Mouse (Mus musculus): ENCODE measurements around the gene Crcp. TPM values are rescaled to one million over a fixed set of nuclear protein-coding genes. Genes with fewer than 3 reads are reported as not detected.

Gene Crcp
- polyA plus RNA-seq, 1 experiment from 2014 or later, result 45.6 TPM

DNA sequence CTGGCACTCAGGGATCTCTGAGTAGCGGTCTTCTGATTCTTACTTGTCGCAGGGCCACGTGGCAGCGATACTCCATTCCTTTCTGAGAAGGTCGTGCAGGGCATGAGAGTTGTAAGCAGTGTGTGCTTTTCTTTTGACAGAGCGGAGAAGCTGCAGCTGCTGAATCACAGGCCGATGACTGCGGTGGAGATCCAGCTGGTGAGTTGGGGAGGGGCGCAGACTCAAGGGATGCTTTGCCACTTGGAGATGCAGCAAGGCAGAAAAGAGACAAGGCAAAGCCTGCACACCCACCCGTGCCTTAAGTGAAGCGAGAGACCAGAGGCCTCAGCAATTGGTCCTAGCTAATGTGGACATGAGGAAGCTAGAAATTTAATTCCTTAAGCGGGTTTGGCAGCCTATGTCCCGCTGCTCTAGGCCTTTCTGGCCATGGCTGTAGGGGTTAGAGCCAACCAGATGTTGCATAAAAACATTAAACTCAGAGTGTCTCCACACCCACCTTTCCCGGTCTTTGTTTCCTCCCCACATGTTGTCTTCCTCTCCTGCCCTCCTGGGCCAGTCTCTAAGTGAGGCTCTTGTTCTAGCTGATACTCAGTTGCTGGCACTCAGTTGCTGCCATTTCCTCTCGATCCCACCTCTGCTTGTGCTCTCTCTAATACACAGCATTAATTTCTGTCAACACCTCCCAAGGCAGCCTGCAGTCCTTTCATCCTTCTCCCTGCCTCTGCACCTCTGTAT is 19.9 kb downstream of the Crcp start:
- H3K9ac ChIP-seq, result peak overlapping the region; percentile 15; the same call in 1 of the 2 replicates
- ATAC-seq (ENCODE audit: low FRiP score, low read depth), result no peak
- no peaks in the 10 kb centered on the region for H3K4me1 ChIP-seq
- no peak overlapping the region for H3K4me3 ChIP-seq
- peaks cover 79% of the 10 kb centered on the region for H3K36me3 ChIP-seq
- H3K9me3 ChIP-seq, result no peaks in the 10 kb centered on the region
- no peaks in the 10 kb centered on the region for H3K27me3 ChIP-seq
- WGBS, result 84% methylated on average over 15 of the region's 15 CpGs
- no peak overlapping the region for H3K27ac ChIP-seq
- no peak overlapping the region for H3K4me2 ChIP-seq (replicated peaks)

DNA sequence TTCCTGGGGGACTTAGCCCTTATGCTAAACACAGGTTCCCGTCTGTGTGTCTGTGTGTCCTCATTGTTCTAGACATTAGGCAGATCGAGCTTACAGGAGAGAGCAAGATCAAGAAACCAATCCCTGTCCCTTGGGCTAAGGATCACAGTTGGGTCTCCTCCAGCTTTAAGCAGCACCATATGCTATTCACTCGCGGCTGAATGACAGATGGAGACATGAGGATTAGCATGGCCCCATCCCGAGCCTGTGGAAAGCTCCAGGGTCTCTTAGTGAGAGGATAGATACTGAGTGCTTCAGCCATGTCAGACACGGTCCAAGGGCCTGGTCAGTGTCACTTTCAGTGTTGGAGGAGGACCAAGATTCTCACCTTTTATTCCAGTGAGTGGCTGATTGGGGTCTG is 21.3 kb downstream of the Crcp start:
- Histone ChIP-seq H3K36me3 (peaks cover 77% of the 10 kb centered on the region), H3K27me3 (no peaks in the 10 kb centered on the region), H3K4me3 (no peak overlapping the region), H3K9me3 (no peaks in the 10 kb centered on the region), H3K9ac (no peak overlapping the region), H3K4me2 (replicated peaks) (no peak overlapping the region), H3K4me1 (no peaks in the 10 kb centered on the region), H3K27ac (no peak overlapping the region)
- 80% methylated on average over 6 of the region's 6 CpGs for WGBS
- ATAC-seq (ENCODE audit: low FRiP score, low read depth), result no peak

DNA sequence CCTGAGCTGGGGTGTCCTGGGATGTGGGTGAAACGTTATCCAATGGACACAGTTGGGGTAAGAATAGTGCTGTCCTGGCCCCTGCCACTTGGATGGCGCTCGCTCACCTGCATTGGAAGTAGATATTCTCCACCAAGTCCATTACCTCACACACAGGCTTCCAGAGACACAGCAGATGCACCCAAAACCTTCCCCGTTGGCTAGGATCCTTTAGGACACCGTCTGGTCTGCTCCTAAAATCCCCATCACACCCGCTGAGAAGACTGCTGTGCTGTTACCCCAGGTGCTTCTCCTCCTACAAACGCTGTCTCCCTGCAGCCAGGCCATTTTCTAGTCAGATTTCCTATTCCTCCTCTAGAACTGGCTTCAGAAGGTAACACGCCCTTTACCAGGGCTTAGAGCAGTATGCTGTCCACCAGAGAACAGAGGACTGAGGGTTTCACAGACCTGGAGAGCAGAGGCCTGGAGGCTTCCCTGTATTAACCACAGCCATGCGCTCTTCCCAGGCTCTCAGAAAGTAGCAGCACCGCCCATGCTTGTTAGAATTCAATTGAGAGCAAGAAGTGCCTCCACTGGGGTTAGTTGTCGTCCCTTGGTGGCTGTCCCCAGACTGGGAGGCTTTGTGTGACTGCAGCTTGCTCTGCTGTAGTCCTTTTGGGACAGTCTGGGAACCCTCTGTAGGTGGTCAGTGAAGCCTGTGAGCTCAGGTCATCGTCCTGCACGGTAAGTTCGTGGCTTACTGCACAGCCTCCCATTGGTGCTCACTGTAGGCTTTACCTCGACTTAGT is 22.2 kb downstream of the Crcp start:
- 87% methylated on average over 15 of the region's 15 CpGs for WGBS
- no peak overlapping the region for H3K9ac ChIP-seq
- no peaks in the 10 kb centered on the region for H3K9me3 ChIP-seq
- H3K36me3 ChIP-seq, result peaks cover 69% of the 10 kb centered on the region
- no peak overlapping the region for H3K4me2 ChIP-seq (replicated peaks)
- H3K27me3 ChIP-seq, result no peaks in the 10 kb centered on the region
- no peak overlapping the region for H3K4me3 ChIP-seq
- ATAC-seq (ENCODE audit: low FRiP score, low read depth), result no peak
- no peak overlapping the region for H3K27ac ChIP-seq
- no peaks in the 10 kb centered on the region for H3K4me1 ChIP-seq

DNA sequence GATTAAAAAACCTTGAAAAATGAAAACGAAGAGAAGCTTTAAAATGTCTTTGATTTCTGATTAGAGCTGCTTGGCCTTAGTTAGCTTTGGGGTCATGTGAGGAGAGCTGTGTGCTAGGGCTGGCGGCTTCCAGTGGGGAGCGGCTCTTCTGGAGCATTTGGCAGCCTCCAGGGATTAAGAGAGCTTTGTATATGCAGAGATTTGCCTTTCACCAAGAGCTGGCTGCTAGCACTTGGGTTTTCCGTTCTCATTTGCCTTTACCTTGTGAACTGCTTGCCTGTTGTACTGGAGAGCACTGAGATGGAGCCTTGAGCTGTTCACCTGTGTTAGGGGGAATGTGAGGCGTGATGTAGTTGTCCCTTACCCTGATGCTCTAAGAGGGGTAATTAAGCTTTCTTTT is 23.4 kb downstream of the Crcp start:
- Histone ChIP-seq H3K4me3 (no peak overlapping the region), H3K4me1 (no peaks in the 10 kb centered on the region), H3K36me3 (peaks cover 57% of the 10 kb centered on the region), H3K9me3 (no peaks in the 10 kb centered on the region), H3K27ac (no peak overlapping the region), H3K4me2 (replicated peaks) (no peak overlapping the region), H3K27me3 (no peaks in the 10 kb centered on the region), H3K9ac (peak overlapping the region; percentile 13; the same call in 1 of the 2 replicates)
- no peak for ATAC-seq (ENCODE audit: low FRiP score, low read depth)
- WGBS, result 79% methylated on average over 5 of the region's 5 CpGs

DNA sequence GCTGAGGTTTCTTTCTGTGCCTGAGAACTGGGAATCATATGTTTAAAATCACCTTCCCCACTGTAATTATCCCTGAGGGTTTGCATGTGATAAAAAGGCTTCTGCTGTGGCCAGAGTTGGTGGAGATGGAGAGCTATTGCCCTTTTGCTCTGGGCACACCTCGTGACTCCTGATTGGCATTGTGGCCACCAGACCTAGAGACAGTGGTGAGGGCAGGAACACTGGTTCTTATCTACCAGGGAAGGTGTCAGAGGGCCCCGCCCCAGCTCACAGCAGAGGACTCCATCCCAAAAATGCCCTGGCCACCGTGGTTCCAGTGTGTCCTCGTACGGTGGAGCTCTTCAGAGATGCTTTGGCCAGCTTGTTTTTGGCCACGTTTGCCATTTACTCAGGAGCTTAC is 23.9 kb downstream of the Crcp start:
- H3K4me3 ChIP-seq, result no peak overlapping the region
- 90% methylated on average over 6 of the region's 6 CpGs for WGBS
- no peak overlapping the region for H3K4me2 ChIP-seq (replicated peaks)
- no peaks in the 10 kb centered on the region for H3K27me3 ChIP-seq
- no peak overlapping the region for H3K27ac ChIP-seq
- H3K9me3 ChIP-seq, result no peaks in the 10 kb centered on the region
- H3K9ac ChIP-seq, result peak overlapping the region; percentile 13; the same call in 1 of the 2 replicates
- no peaks in the 10 kb centered on the region for H3K4me1 ChIP-seq
- no peak for ATAC-seq (ENCODE audit: low FRiP score, low read depth)
- peaks cover 57% of the 10 kb centered on the region for H3K36me3 ChIP-seq

DNA sequence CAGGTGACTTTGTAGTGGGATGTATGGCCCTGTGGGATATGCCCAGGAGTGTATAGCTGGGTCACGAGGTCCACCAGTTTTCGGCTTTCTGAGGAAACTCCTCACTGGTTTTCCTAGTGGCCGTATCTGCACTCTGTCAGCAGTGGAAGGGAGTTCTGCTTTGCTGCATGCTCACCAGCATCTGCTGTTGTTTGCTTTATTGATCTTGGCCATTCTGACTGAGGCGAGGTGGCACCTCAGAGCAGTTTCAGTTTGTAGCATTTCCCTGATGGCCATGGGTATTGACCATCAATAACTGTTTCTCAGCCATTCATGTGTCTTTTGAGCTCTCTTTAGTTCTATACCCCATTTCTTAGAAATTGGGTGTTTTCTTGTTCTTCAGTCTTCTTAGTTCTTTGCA is 26.6 kb downstream of the Crcp start:
- H3K36me3 ChIP-seq, result peaks cover 60% of the 10 kb centered on the region
- no peak overlapping the region for H3K4me3 ChIP-seq
- no peaks in the 10 kb centered on the region for H3K27me3 ChIP-seq
- H3K27ac ChIP-seq, result no peak overlapping the region
- H3K4me2 ChIP-seq (replicated peaks), result no peak overlapping the region
- no peaks in the 10 kb centered on the region for H3K4me1 ChIP-seq
- H3K9ac ChIP-seq, result no peak overlapping the region
- WGBS, result 85% methylated on average over 4 of the region's 4 CpGs
- H3K9me3 ChIP-seq, result no peaks in the 10 kb centered on the region
- ATAC-seq (ENCODE audit: low FRiP score, low read depth), result no peak

DNA sequence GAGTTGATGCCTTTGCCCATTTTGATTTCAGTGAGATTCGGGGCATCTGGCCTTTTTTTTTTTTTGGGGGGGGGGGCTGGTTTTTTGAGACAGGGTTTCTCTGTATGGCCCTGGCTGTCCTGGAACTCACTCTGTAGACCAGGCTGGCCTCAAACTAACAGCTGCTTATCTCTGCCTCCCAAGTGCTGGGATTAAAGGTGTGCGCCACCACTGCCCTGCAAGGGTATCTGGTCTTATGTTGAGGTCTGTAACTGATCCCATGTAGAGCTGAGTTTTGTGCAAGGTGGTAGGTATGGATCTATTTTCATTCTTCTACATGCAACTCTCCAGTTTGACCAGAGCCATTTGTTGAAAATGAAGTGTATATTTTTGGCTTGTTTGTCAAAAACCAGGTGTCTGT is 27.2 kb downstream of the Crcp start:
- Histone ChIP-seq H3K4me3 (no peak overlapping the region), H3K9ac (no peak overlapping the region), H3K27me3 (no peaks in the 10 kb centered on the region), H3K9me3 (no peaks in the 10 kb centered on the region), H3K4me1 (no peaks in the 10 kb centered on the region), H3K36me3 (peaks cover 57% of the 10 kb centered on the region), H3K27ac (no peak overlapping the region), H3K4me2 (replicated peaks) (no peak overlapping the region)
- ATAC-seq (ENCODE audit: low FRiP score, low read depth), result no peak
- 88% methylated on average over 2 of the region's 2 CpGs for WGBS

DNA sequence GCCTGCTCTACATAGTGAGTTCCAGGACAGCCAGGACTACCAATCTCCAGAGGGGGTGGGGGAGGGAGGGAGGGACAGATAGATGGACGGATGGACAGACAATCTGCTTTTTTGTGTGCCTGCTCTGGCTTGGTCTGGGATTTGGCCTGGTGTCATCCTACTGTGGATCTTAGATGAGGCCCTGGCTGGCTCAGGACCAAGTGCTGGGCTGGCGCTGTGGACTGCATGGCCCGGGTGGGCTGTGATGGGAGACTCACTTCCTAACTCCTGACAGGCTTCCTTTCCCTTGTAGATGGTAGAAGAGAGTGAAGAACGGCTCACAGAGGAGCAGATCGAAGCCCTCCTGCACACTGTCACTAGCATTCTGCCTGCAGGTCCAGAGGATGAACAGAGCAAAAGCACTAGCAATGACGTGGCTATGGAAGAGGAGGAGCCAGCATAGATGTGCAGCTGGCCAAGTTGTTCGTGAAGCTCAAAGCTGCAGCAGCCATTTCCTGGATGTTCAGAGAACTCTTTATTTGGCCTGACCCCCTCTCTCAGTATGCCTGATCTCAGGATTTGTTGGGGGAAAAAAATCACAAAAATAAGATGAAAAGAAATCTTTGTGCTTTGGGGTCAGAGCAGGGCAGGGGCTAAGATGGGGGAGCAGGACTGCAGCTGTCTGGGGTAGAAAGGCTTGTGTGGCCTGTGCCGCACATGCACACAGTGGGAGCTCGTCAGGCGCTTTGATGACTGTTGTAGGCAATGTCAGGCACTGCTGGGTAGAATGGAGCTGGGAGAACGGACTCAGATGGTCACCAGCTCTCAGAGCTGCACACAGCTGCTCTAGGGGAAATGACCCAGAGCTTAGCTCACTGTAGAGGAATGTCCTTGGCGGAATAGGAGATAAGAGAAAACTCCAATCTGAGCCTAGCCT is 30.6 kb downstream of the Crcp start:
- no peak for ATAC-seq (ENCODE audit: low FRiP score, low read depth)
- no peak overlapping the region for H3K4me3 ChIP-seq
- no peaks in the 10 kb centered on the region for H3K9me3 ChIP-seq
- no peak overlapping the region for H3K9ac ChIP-seq
- no peaks in the 10 kb centered on the region for H3K4me1 ChIP-seq
- peaks cover 43% of the 10 kb centered on the region for H3K36me3 ChIP-seq
- WGBS, result 78% methylated on average over 12 of the region's 12 CpGs
- no peak overlapping the region for H3K4me2 ChIP-seq (replicated peaks)
- H3K27ac ChIP-seq, result no peak overlapping the region
- no peaks in the 10 kb centered on the region for H3K27me3 ChIP-seq

DNA sequence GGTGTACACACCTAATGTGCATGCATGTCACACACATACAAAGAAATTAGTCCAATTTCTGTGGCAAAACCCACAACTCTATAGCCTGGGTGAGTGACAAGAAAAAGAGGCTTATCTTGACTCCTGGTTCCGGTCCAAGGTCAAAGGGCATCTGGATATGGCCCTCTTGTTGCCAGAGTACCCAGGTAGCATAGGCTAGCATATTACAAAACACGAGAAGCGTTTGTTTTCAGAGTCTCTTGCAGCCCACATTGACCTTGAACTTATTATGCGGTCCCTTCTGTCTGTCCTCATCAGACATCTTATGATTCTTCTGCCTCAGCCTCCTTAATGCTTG is 31.2 kb downstream of the Crcp start:
- Histone ChIP-seq H3K9me3 (no peaks in the 10 kb centered on the region), H3K27ac (no peak overlapping the region), H3K36me3 (peaks cover 37% of the 10 kb centered on the region), H3K4me2 (replicated peaks) (no peak overlapping the region), H3K27me3 (no peaks in the 10 kb centered on the region), H3K9ac (no peak overlapping the region), H3K4me3 (no peak overlapping the region), H3K4me1 (no peaks in the 10 kb centered on the region)
- WGBS, result 91% methylated on average over 4 of the region's 4 CpGs
- no peak for ATAC-seq (ENCODE audit: low FRiP score, low read depth)

DNA sequence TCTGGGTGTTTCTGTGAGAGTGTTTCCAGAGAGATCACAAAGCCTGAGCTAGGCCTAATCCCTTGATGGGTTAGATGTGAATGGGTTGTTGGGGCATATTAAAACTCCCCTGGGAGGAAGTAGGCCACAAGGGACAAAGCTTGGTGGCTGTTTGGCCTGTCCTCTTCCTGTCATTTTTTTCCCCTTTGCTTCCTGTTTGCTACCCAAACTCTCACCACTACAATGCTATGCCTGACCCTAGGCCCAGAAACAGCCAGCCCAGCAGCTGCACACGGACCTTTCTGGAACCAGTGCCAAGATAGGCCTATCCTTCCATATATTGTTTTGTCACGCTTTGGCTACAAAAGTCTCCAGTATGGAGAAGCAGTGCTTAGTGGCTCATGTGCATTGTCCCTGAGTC is 33.0 kb downstream of the Crcp start:
- WGBS, result 80% methylated on average over 2 of the region's 2 CpGs
- no peak; the same call in 1 of the 2 replicates for ATAC-seq (ENCODE audit: low FRiP score, low read depth)
- H3K27ac ChIP-seq, result no peak overlapping the region

DNA sequence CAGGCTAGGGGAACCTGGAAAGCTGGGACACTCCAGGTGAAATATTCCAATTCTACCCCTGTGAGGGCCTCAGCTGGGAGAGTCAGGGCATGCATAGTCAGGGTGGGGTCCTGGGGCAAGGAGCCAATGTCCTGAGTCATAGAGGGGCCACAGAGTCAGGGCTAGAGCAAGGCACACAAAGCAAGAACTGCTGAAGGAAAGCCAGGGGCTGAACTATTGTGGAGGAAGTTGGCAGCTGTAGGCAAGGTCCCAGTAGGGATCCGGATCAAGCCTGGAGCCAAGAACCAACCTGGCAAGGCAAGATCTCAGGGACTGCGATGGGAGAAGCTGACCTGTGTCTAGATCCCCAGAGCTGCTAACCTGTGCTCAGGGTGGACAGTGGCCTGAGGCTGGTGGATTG is 34.7 kb downstream of the Crcp start:
- Histone ChIP-seq H3K4me1 (no peaks in the 10 kb centered on the region), H3K4me3 (no peak overlapping the region), H3K36me3 (peaks cover 25% of the 10 kb centered on the region), H3K9ac (no peak overlapping the region), H3K9me3 (peaks cover 3% of the 10 kb centered on the region; the same call in 1 of the 2 replicates), H3K4me2 (replicated peaks) (no peak overlapping the region), H3K27ac (no peak overlapping the region), H3K27me3 (no peaks in the 10 kb centered on the region)
- ATAC-seq (ENCODE audit: low FRiP score, low read depth), result no peak
- 86% methylated on average over 2 of the region's 2 CpGs for WGBS

More for the DNA sequence above, 33.0 kb downstream of the Crcp start:
- Histone ChIP-seq H3K4me3 (no peak overlapping the region), H3K27me3 (no peaks in the 10 kb centered on the region), H3K4me2 (replicated peaks) (no peak overlapping the region), H3K4me1 (no peaks in the 10 kb centered on the region), H3K9me3 (peaks cover 3% of the 10 kb centered on the region; the same call in 1 of the 2 replicates), H3K9ac (no peak overlapping the region), H3K36me3 (peaks cover 35% of the 10 kb centered on the region)

DNA sequence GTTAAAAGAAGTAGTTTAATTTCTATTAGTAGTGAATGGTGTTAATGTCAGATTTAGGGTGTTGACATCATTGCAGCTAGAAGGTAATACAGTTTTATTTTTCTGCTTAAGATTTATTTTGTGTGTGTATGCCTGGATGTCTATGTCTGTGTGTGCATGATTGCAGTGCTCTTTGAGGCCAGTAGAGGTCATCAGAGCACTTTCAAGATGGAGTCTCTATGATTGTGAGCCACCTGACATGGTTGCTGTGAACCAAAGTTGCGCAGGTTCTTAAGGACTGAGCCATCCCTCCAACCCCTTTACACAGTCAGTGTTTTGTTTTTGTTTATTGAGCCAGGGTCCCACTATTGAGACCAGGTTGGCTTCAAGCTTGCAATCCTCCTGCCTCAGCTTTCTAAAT is 36.5 kb downstream of the Crcp start:
- Histone ChIP-seq H3K4me1 (no peaks in the 10 kb centered on the region), H3K27me3 (no peaks in the 10 kb centered on the region), H3K4me3 (no peak overlapping the region), H3K4me2 (replicated peaks) (no peak overlapping the region), H3K27ac (no peak overlapping the region), H3K9ac (no peak overlapping the region), H3K36me3 (peaks cover 10% of the 10 kb centered on the region), H3K9me3 (peaks cover 6% of the 10 kb centered on the region; the same call in 1 of the 2 replicates)
- WGBS, result 96% methylated on average over 1 of the region's 1 CpGs
- ATAC-seq (ENCODE audit: low FRiP score, low read depth), result no peak
